Mouse (Mus musculus): ENCODE measurements around the gene Vps36. TPM values are rescaled to one million over a fixed set of nuclear protein-coding genes. Genes with fewer than 3 reads are reported as not detected.

Gene Vps36
- 38.6 and 41.1 TPM in 2 replicates for polyA plus RNA-seq (2014; fragmentation: Nextera tagmentation; extraction: Ambion mirVana)

- under 1% methylated on average over 49 of the region's 73 CpGs for WGBS
- H3K4me3 ChIP-seq (ENCODE audit: low read depth, low read length), result peak within 1 kb of the TSS; percentile 75
- ATAC-seq (replicated peaks; ENCODE audit: insufficient number of reproducible peaks, low FRiP score, low TSS enrichment, low read depth) (peak; percentile 94), DNase-seq (ENCODE audit: low spot score) (peak; percentile 91)
- no peaks in the 10 kb centered on the region for H3K9me3 ChIP-seq (replicated peaks; ENCODE audit: control insufficient read depth, low read length)
- no peaks in the 10 kb centered on the region for H3K4me1 ChIP-seq (ENCODE audit: control insufficient read depth, insufficient read depth, low read length)
- peak within 1 kb of the TSS; percentile 96 for H3K9ac ChIP-seq (replicated peaks; ENCODE audit: low read length)
- H3K27ac ChIP-seq (replicated peaks; ENCODE audit: low read depth, low read length), result peak within 1 kb of the TSS; percentile 96
- peak within 1 kb of the TSS; percentile 60 for H3K4me2 ChIP-seq (ENCODE audit: low read depth, low read length)
- H3K36me3 ChIP-seq (replicated peaks; ENCODE audit: control insufficient read depth, insufficient read depth, low read depth, low read length), result no peaks in the 10 kb centered on the region; the same call in 1 of the 2 replicates
- H3K27me3 ChIP-seq (ENCODE audit: control insufficient read depth, insufficient read depth, low read length), result no peaks in the 10 kb centered on the region
Observed at GRCm38 (mm10) chr8:22192660-22193431, at the start of gene Vps36. TSS of gene Vps36 (plus strand) at chr8:22192809.

GRCm38 (mm10) chr8:22143764-22144491 lies 48.7 kb upstream of the Vps36 start:
- H3K4me2 ChIP-seq (ENCODE audit: low read depth, low read length), result no peak overlapping the region
- DNase-seq (ENCODE audit: low spot score) (no peak), ATAC-seq (replicated peaks; ENCODE audit: insufficient number of reproducible peaks, low FRiP score, low TSS enrichment, low read depth) (no peak)
- H3K4me3 ChIP-seq (ENCODE audit: low read depth, low read length), result no peak overlapping the region
- H3K4me1 ChIP-seq (ENCODE audit: control insufficient read depth, insufficient read depth, low read length), result no peaks in the 10 kb centered on the region
- no peaks in the 10 kb centered on the region for H3K9me3 ChIP-seq (replicated peaks; ENCODE audit: control insufficient read depth, low read length)
- H3K9ac ChIP-seq (replicated peaks; ENCODE audit: low read length), result no peak overlapping the region
- 61% methylated on average over 1 of the region's 1 CpGs for WGBS
- no peaks in the 10 kb centered on the region for H3K27me3 ChIP-seq (ENCODE audit: control insufficient read depth, insufficient read depth, low read length)
- H3K27ac ChIP-seq (replicated peaks; ENCODE audit: low read depth, low read length), result no peak overlapping the region
- H3K36me3 ChIP-seq (replicated peaks; ENCODE audit: control insufficient read depth, insufficient read depth, low read depth, low read length), result no peaks in the 10 kb centered on the region

- DNase-seq (ENCODE audit: low spot score) (no peak), ATAC-seq (replicated peaks; ENCODE audit: insufficient number of reproducible peaks, low FRiP score, low TSS enrichment, low read depth) (no peak)
- Histone ChIP-seq H3K27me3 (ENCODE audit: control insufficient read depth, insufficient read depth, low read length) (no peaks in the 10 kb centered on the region), H3K4me1 (ENCODE audit: control insufficient read depth, insufficient read depth, low read length) (no peaks in the 10 kb centered on the region), H3K27ac (replicated peaks; ENCODE audit: low read depth, low read length) (no peak overlapping the region), H3K4me2 (ENCODE audit: low read depth, low read length) (no peak overlapping the region), H3K9ac (replicated peaks; ENCODE audit: low read length) (no peak overlapping the region), H3K36me3 (replicated peaks; ENCODE audit: control insufficient read depth, insufficient read depth, low read depth, low read length) (0 out of 2 replicates have a peak, but pooled peaks cover 2% of the 10 kb centered on the region), H3K4me3 (ENCODE audit: low read depth, low read length) (no peak overlapping the region), H3K9me3 (replicated peaks; ENCODE audit: control insufficient read depth, low read length) (no peaks in the 10 kb centered on the region)
- WGBS, result 84% methylated on average over 6 of the region's 6 CpGs
Observed at GRCm38 (mm10) chr8:22145831-22146230, 46.8 kb upstream of the Vps36 start.

GRCm38 (mm10) chr8:22147706-22148366 lies 44.8 kb upstream of the Vps36 start:
- H3K36me3 ChIP-seq (replicated peaks; ENCODE audit: control insufficient read depth, insufficient read depth, low read depth, low read length), result 0 out of 2 replicates have a peak, but pooled peaks cover 2% of the 10 kb centered on the region
- 69% methylated on average over 9 of the region's 9 CpGs for WGBS
- no peaks in the 10 kb centered on the region for H3K27me3 ChIP-seq (ENCODE audit: control insufficient read depth, insufficient read depth, low read length)
- H3K4me3 ChIP-seq (ENCODE audit: low read depth, low read length), result no peak overlapping the region
- H3K4me2 ChIP-seq (ENCODE audit: low read depth, low read length), result no peak overlapping the region
- H3K4me1 ChIP-seq (ENCODE audit: control insufficient read depth, insufficient read depth, low read length), result no peaks in the 10 kb centered on the region
- no peak overlapping the region for H3K9ac ChIP-seq (replicated peaks; ENCODE audit: low read length)
- DNase-seq (ENCODE audit: low spot score), result no peak
- no peak for ATAC-seq (replicated peaks; ENCODE audit: insufficient number of reproducible peaks, low FRiP score, low TSS enrichment, low read depth)
- no peak overlapping the region for H3K27ac ChIP-seq (replicated peaks; ENCODE audit: low read depth, low read length)
- H3K9me3 ChIP-seq (replicated peaks; ENCODE audit: control insufficient read depth, low read length), result no peaks in the 10 kb centered on the region

GRCm38 (mm10) chr8:22148367-22148740 lies 44.3 kb upstream of the Vps36 start:
- DNase-seq (ENCODE audit: low spot score) (no peak), ATAC-seq (replicated peaks; ENCODE audit: insufficient number of reproducible peaks, low FRiP score, low TSS enrichment, low read depth) (no peak)
- H3K27ac ChIP-seq (replicated peaks; ENCODE audit: low read depth, low read length), result no peak overlapping the region
- no peaks in the 10 kb centered on the region for H3K4me1 ChIP-seq (ENCODE audit: control insufficient read depth, insufficient read depth, low read length)
- 0 out of 2 replicates have a peak, but pooled peaks cover 2% of the 10 kb centered on the region for H3K36me3 ChIP-seq (replicated peaks; ENCODE audit: control insufficient read depth, insufficient read depth, low read depth, low read length)
- H3K9ac ChIP-seq (replicated peaks; ENCODE audit: low read length), result no peak overlapping the region
- no peaks in the 10 kb centered on the region for H3K27me3 ChIP-seq (ENCODE audit: control insufficient read depth, insufficient read depth, low read length)
- no peaks in the 10 kb centered on the region for H3K9me3 ChIP-seq (replicated peaks; ENCODE audit: control insufficient read depth, low read length)
- 96% methylated on average over 7 of the region's 7 CpGs for WGBS
- H3K4me3 ChIP-seq (ENCODE audit: low read depth, low read length), result no peak overlapping the region
- H3K4me2 ChIP-seq (ENCODE audit: low read depth, low read length), result no peak overlapping the region

- H3K9ac ChIP-seq (replicated peaks; ENCODE audit: low read length), result no peak overlapping the region
- H3K27me3 ChIP-seq (ENCODE audit: control insufficient read depth, insufficient read depth, low read length), result no peaks in the 10 kb centered on the region
- 0 out of 2 replicates have a peak, but pooled peaks cover 2% of the 10 kb centered on the region for H3K36me3 ChIP-seq (replicated peaks; ENCODE audit: control insufficient read depth, insufficient read depth, low read depth, low read length)
- no peak for DNase-seq (ENCODE audit: low spot score)
- no peaks in the 10 kb centered on the region for H3K4me1 ChIP-seq (ENCODE audit: control insufficient read depth, insufficient read depth, low read length)
- H3K9me3 ChIP-seq (replicated peaks; ENCODE audit: control insufficient read depth, low read length), result no peaks in the 10 kb centered on the region
- no peak for ATAC-seq (replicated peaks; ENCODE audit: insufficient number of reproducible peaks, low FRiP score, low TSS enrichment, low read depth)
- H3K4me2 ChIP-seq (ENCODE audit: low read depth, low read length), result no peak overlapping the region
- 94% methylated on average over 11 of the region's 11 CpGs for WGBS
- H3K4me3 ChIP-seq (ENCODE audit: low read depth, low read length), result no peak overlapping the region
- H3K27ac ChIP-seq (replicated peaks; ENCODE audit: low read depth, low read length), result no peak overlapping the region
Observed at GRCm38 (mm10) chr8:22149643-22150344, 42.8 kb upstream of the Vps36 start.

- DNase-seq (ENCODE audit: low spot score) (no peak), ATAC-seq (replicated peaks; ENCODE audit: insufficient number of reproducible peaks, low FRiP score, low TSS enrichment, low read depth) (no peak)
- Histone ChIP-seq H3K27me3 (ENCODE audit: control insufficient read depth, insufficient read depth, low read length) (no peaks in the 10 kb centered on the region), H3K4me1 (ENCODE audit: control insufficient read depth, insufficient read depth, low read length) (no peaks in the 10 kb centered on the region), H3K9me3 (replicated peaks; ENCODE audit: control insufficient read depth, low read length) (no peaks in the 10 kb centered on the region), H3K4me2 (ENCODE audit: low read depth, low read length) (no peak overlapping the region), H3K27ac (replicated peaks; ENCODE audit: low read depth, low read length) (no peak overlapping the region), H3K36me3 (replicated peaks; ENCODE audit: control insufficient read depth, insufficient read depth, low read depth, low read length) (0 out of 2 replicates have a peak, but pooled peaks cover 2% of the 10 kb centered on the region), H3K4me3 (ENCODE audit: low read depth, low read length) (no peak overlapping the region), H3K9ac (replicated peaks; ENCODE audit: low read length) (no peak overlapping the region)
- 94% methylated on average over 3 of the region's 3 CpGs for WGBS
Observed at GRCm38 (mm10) chr8:22150345-22150663, 42.3 kb upstream of the Vps36 start.
